8 mouse cellular contexts compared by ENCODE assay signal in the genomic region with DNA sequence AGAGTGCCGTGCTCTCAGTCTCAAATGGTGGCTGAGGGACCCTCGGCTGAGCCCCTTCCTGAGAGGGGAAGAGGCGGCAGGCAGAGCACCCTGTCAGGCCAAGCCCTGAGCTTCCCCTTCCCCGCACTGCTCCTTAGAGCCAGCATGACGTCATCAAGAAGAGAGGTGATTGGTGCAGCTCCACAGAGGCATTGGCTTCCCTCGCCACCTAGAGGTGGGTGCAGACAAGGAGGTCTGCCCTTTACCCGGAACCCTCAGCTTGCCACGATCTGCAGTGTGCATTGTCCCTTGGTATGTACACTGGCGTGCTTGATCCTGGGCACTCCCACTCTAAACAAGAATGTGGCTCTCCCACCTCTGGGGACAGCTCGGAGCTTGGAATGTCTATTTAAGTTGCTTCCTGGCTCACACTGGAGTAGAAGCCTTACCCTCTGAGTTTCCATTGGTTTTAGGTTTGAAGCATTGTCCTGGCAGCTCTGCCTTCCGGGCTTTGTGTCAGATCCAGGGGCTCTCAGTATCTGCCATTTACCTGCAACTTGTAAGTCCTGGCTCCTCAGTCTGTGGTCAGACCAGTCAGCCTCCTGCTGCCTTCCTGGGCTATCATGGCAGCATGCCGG.
DNase-seq lines count a peak whose midpoint lies in the region; ATAC-seq and TF ChIP-seq lines count a peak whose summit lies in the region.

No protein-coding gene starts in this region.

- peak overlapping the region; percentile 27; the same call in 1 of the 2 replicates for H3K9ac ChIP-seq in heart, postnatal 0 days (replicated peaks; ENCODE audit: low read depth, low read length)

- peak overlapping the region; percentile 37 for H3K4me3 ChIP-seq in embryonic facial prominence, embryonic 10.5 days
- peak overlapping the region; percentile 13; the same call in 1 of the 2 replicates for H3K4me3 ChIP-seq in heart, postnatal 0 days (ENCODE audit: low read depth, low read length)

- peak; percentile 71 for ATAC-seq in heart, postnatal 0 days (ENCODE audit: insufficient read depth, low read depth)

- peaks cover 83% of the 10 kb centered on the region for H3K4me1 ChIP-seq in embryonic facial prominence, embryonic 10.5 days
- H3K4me1 ChIP-seq in heart, postnatal 0 days (ENCODE audit: control insufficient read depth, insufficient read depth), result peaks cover 71% of the 10 kb centered on the region

- no peaks in the 10 kb centered on the region for H3K27me3 ChIP-seq in embryonic facial prominence, embryonic 10.5 days (replicated peaks; ENCODE audit: low read depth, poor library complexity, severe bottlenecking)
- H3K27me3 ChIP-seq in heart, postnatal 0 days (ENCODE audit: control insufficient read depth, insufficient read depth, low read length), result no peaks in the 10 kb centered on the region

- peak; percentile 76 for DNase-seq in urinary bladder, postnatal 14 days (ENCODE audit: low spot score)
- DNase-seq in urinary bladder, postnatal 10 days (ENCODE audit: low spot score), result no peak
- peak; percentile 84 for DNase-seq in embryonic facial prominence, embryonic 10.5 days (ENCODE audit: low spot score)
- peak; percentile 94 for DNase-seq in heart, postnatal 0 days (ENCODE audit: low spot score)
- DNase-seq in kidney, postnatal 25 days, result peak; percentile 77 to 89
- peak; percentile 91 for DNase-seq in lung, postnatal 36 days
- peak; percentile 58 for DNase-seq in retina, postnatal 7 days (ENCODE audit: low read depth, low spot score)
- no peak for DNase-seq in adipocyte (ENCODE audit: low spot score)

- 18% methylated on average over 12 of the region's 12 CpGs for WGBS in embryonic facial prominence, embryonic 10.5 days
- WGBS in heart, postnatal 0 days, result 9% methylated on average over 12 of the region's 12 CpGs

- H3K9me3 ChIP-seq in embryonic facial prominence, embryonic 10.5 days, result no peaks in the 10 kb centered on the region
- no peaks in the 10 kb centered on the region for H3K9me3 ChIP-seq in heart, postnatal 0 days (replicated peaks; ENCODE audit: control insufficient read depth, low read length)

- peaks cover 42% of the 10 kb centered on the region for H3K36me3 ChIP-seq in embryonic facial prominence, embryonic 10.5 days (replicated peaks)
- no peaks in the 10 kb centered on the region; the same call in 1 of the 2 replicates for H3K36me3 ChIP-seq in heart, postnatal 0 days (replicated peaks; ENCODE audit: control insufficient read depth, insufficient read depth, low read length)

- TF ChIP-seq CTCF in heart, postnatal 0 days (IDR thresholded peaks at IDR 0.05; ENCODE audit: low read depth), result peak; percentile 79

- peak overlapping the region; percentile 43 for H3K4me2 ChIP-seq in heart, postnatal 0 days (ENCODE audit: low read depth, low read length)

- peak; percentile 48; the same call in 1 of the 2 replicates for TF ChIP-seq EP300 in heart, postnatal 0 days (IDR thresholded peaks at IDR 0.05; ENCODE audit: low read depth)

- peak overlapping the region; percentile 84 for H3K27ac ChIP-seq in embryonic facial prominence, embryonic 10.5 days (replicated peaks)
- peak overlapping the region; percentile 90 for H3K27ac ChIP-seq in heart, postnatal 0 days (ENCODE audit: low read depth)

Comparison
In these comparisons a context has a peak if more than half of its experiments do, and no peak if none do; other contexts are left out.
1. DNase-seq: peak in urinary bladder, postnatal 14 days (single experiment), embryonic facial prominence, embryonic 10.5 days (single experiment), heart, postnatal 0 days (single experiment), kidney, postnatal 25 days (2 of 2), lung, postnatal 36 days (single experiment) and retina, postnatal 7 days (single experiment); none in urinary bladder, postnatal 10 days (single experiment) and adipocyte (single experiment).